Mouse (Mus musculus) stomach, postnatal 0 days (tissue): Measurements from ENCODE around the gene Tm4sf20.

ENCODE experiments used
- CTCF ChIP-seq: IDR thresholded peaks from 2 replicates; pipeline ENCODE4 v1.5.1; 2016; ENCODE audit warnings: antibody characterized with exemption, low read depth, mild to moderate bottlenecking, moderate library complexity
- EP300 ChIP-seq: optimal IDR thresholded peaks from 2 replicates; pipeline ENCODE3; 2016; ENCODE audit warnings: antibody characterized with exemption

DNA sequence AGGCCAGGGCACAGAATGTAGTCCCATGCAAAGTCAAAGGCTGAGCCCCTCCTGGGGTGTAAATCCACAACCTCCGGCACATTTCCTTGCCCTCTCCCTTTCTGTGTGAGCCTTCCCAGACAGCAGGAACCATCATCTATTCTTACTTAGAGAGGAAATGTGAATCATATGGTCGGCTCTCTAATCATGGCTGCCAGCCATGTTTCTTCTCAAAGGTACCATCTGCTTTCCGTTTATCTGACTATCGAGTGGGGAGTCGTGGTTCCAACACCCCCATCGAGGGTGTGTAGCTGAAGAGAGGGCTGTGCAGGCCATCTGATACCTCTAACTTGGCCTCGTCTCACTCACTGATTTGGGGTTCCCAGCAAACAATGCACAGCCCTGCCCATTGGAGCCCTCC is 19.8 kb upstream of the Tm4sf20 start:
- TF ChIP-seq CTCF (no peak), EP300 (no peak)
